Mouse (Mus musculus): ENCODE results near the gene Sidt2.

The Sidt2 gene

GRCm38 (mm10) chr9:45955107-45955963 is at the start of gene Sidt2:
TSS of gene Sidt2 (minus strand) at chr9:45955258.
- ChIA-PET CTCF (interaction anchor here in 3 of 4 experiments (0.6 to 2.5 kb wide), 6 partner anchors 9 to 375 kb away, joined by 3 to 11 read pairs (median 4); partner anchors contain the start of gene Bud13 (in 1 of the 3)), POLR2A (interaction anchor here (0.5 to 6.5 kb wide), 28 partner anchors 9 to 606 kb away, joined by 3 to 88 read pairs (median 4); partner anchors contain the start of genes Bud13 (in 1 of the 4), Tagln (in 1 of the 4) and Zpr1 (in 1 of the 4))

GRCm38 (mm10) chr9:46004529-46004928 is 49.5 kb upstream of the Sidt2 start:
- POLR2A ChIA-PET, result interaction anchor here in 1 of 4 experiments (0.7 kb wide), 1 partner anchor 294 kb away, joined by 3 read pairs; no protein-coding TSS in a partner anchor
- CTCF ChIA-PET, result interaction anchor here in 3 of 4 experiments (0.5 to 1.1 kb wide), 8 partner anchors 22 to 242 kb away, joined by 3 to 8 read pairs (median 3); no protein-coding TSS in a partner anchor

- ChIA-PET CTCF (interaction anchor here in 3 of 4 experiments (0.5 to 1.1 kb wide), 7 partner anchors 35 to 242 kb away, joined by 3 to 4 read pairs (median 3); no protein-coding TSS in a partner anchor), POLR2A (no interaction called here)
Observed at GRCm38 (mm10) chr9:46003729-46004128, 48.7 kb upstream of the Sidt2 start.

GRCm38 (mm10) chr9:45999009-45999408 is 44.0 kb upstream of the Sidt2 start:
- POLR2A ChIA-PET, result no interaction called here

GRCm38 (mm10) chr9:45985229-45985567 is 30.1 kb upstream of the Sidt2 start:
- ChIA-PET CTCF (interaction anchor here in 1 of 4 experiments (1.0 kb wide), 1 partner anchor 245 kb away, joined by 4 read pairs; no protein-coding TSS in a partner anchor), POLR2A (interaction anchor here in 3 of 4 experiments (0.8 to 2.0 kb wide), 17 partner anchors 9 to 1544 kb away, joined by 3 to 12 read pairs (median 3); partner anchors contain the start of genes Bud13 (in 1 of the 3), Cadm1 (in 1 of the 3), Pafah1b2 (in 1 of the 3) and Pcsk7 (in 1 of the 3))

More at GRCm38 (mm10) chr9:45999009-45999408, 44.0 kb upstream of the Sidt2 start:
- CTCF ChIA-PET, result no interaction called here

- CTCF ChIA-PET, result interaction anchor here in 3 of 4 experiments (0.7 to 1.2 kb wide), 3 partner anchors 10 to 849 kb away, joined by 3 to 5 read pairs (median 4); no protein-coding TSS in a partner anchor
Observed at GRCm38 (mm10) chr9:45984409-45985228, 29.6 kb upstream of the Sidt2 start.

GRCm38 (mm10) chr9:45983676-45984408 is 28.8 kb upstream of the Sidt2 start:
- ChIA-PET POLR2A (interaction anchor here in 3 of 4 experiments (0.6 to 2.0 kb wide), 18 partner anchors 9 to 1546 kb away, joined by 3 to 12 read pairs (median 3); partner anchors contain the start of genes Cadm1 (in 1 of the 3), Pcsk7 (in 1 of the 3), Rnf214 (in 1 of the 3) and Sidt2 (in 1 of the 3)), CTCF (interaction anchor here in 3 of 4 experiments (0.7 to 1.2 kb wide), 3 partner anchors 9 to 849 kb away, joined by 3 to 5 read pairs (median 4); no protein-coding TSS in a partner anchor)

More at GRCm38 (mm10) chr9:45984409-45985228, 29.6 kb upstream of the Sidt2 start:
- POLR2A ChIA-PET, result interaction anchor here in 3 of 4 experiments (0.6 to 2.0 kb wide), 23 partner anchors 9 to 1545 kb away, joined by 3 to 12 read pairs (median 3); partner anchors contain the start of genes Bud13 (in 1 of the 3), Cadm1 (in 1 of the 3), Pafah1b2 (in 1 of the 3) and Pcsk7 (in 1 of the 3)

- CTCF ChIA-PET, result interaction anchor here in 2 of 4 experiments (0.6 kb wide), 4 partner anchors 36 to 265 kb away, joined by 3 to 7 read pairs (median 4); no protein-coding TSS in a partner anchor
- POLR2A ChIA-PET, result interaction anchor here in 1 of 4 experiments (0.6 to 1.8 kb wide), 3 partner anchors 26 to 302 kb away, joined by 3 to 6 read pairs (median 4); partner anchors contain the start of genes Bud13 and Sidt2
Observed at GRCm38 (mm10) chr9:45981331-45981730, 26.3 kb upstream of the Sidt2 start.

GRCm38 (mm10) chr9:45980611-45981010 is 25.6 kb upstream of the Sidt2 start:
- POLR2A ChIA-PET, result interaction anchor here in 2 of 4 experiments (0.6 to 1.8 kb wide), 4 partner anchors 26 to 302 kb away, joined by 3 to 6 read pairs (median 4); partner anchors contain the start of genes Bud13 (in 1 of the 2) and Sidt2 (in 1 of the 2)

GRCm38 (mm10) chr9:45979778-45980177 is 24.7 kb upstream of the Sidt2 start:
- ChIA-PET POLR2A (interaction anchor here in 2 of 4 experiments (0.7 kb wide), 2 partner anchors 20 to 58 kb away, joined by 3 to 6 read pairs; no protein-coding TSS in a partner anchor), CTCF (no interaction called here)

More at GRCm38 (mm10) chr9:45980611-45981010, 25.6 kb upstream of the Sidt2 start:
- CTCF ChIA-PET, result interaction anchor here in 1 of 4 experiments (0.6 kb wide), 3 partner anchors 35 to 226 kb away, joined by 3 to 4 read pairs (median 3); no protein-coding TSS in a partner anchor

GRCm38 (mm10) chr9:45976884-45977283 is 21.8 kb upstream of the Sidt2 start:
- ChIA-PET CTCF (interaction anchor here in 1 of 4 experiments (0.5 kb wide), 1 partner anchor 119 kb away, joined by 4 read pairs; no protein-coding TSS in a partner anchor), POLR2A (interaction anchor here in 2 of 4 experiments (0.9 to 1.2 kb wide), 2 partner anchors 10 to 23 kb away, joined by 3 to 4 read pairs; no protein-coding TSS in a partner anchor)

- POLR2A ChIA-PET, result interaction anchor here (0.5 to 4.5 kb wide), 7 partner anchors 8 to 319 kb away, joined by 3 to 39 read pairs (median 4); partner anchors contain the start of genes Sidt2 (in 3 of the 4) and Bud13 (in 1 of the 4)
- CTCF ChIA-PET, result no interaction called here
Observed at GRCm38 (mm10) chr9:45963577-45963976, 8.5 kb upstream of the Sidt2 start.

- ChIA-PET CTCF (interaction anchor here in 1 of 4 experiments (0.6 to 0.8 kb wide), 2 partner anchors 330 to 366 kb away, joined by 4 to 5 read pairs; no protein-coding TSS in a partner anchor), POLR2A (interaction anchor here in 2 of 4 experiments (0.6 to 1.6 kb wide), 5 partner anchors 8 to 17 kb away, joined by 3 to 7 read pairs (median 3); no protein-coding TSS in a partner anchor)
Observed at GRCm38 (mm10) chr9:45961855-45962254, 6.8 kb upstream of the Sidt2 start.

- ChIA-PET CTCF (interaction anchor here in 1 of 4 experiments (0.6 kb wide), 1 partner anchor 167 kb away, joined by 3 read pairs; no protein-coding TSS in a partner anchor), POLR2A (interaction anchor here in 3 of 4 experiments (0.5 to 2.0 kb wide), 6 partner anchors 15 to 662 kb away, joined by 3 to 9 read pairs (median 4); no protein-coding TSS in a partner anchor)
Observed at GRCm38 (mm10) chr9:45959661-45960060, 4.6 kb upstream of the Sidt2 start.

GRCm38 (mm10) chr9:45958851-45959250 is 3.8 kb upstream of the Sidt2 start:
- POLR2A ChIA-PET, result interaction anchor here in 3 of 4 experiments (0.5 to 2.0 kb wide), 3 partner anchors 17 to 663 kb away, joined by 3 to 9 read pairs (median 4); no protein-coding TSS in a partner anchor

More at GRCm38 (mm10) chr9:45958851-45959250, 3.8 kb upstream of the Sidt2 start:
- CTCF ChIA-PET, result interaction anchor here in 3 of 4 experiments (0.6 to 1.3 kb wide), 3 partner anchors 17 to 61 kb away, joined by 3 to 4 read pairs (median 4); partner anchors contain the start of gene Pcsk7 (in 1 of the 3)
